Comparison of ENCODE assay signal across 8 mouse cellular contexts in genomic region chr12:111713004-111713651, GRCm38 (mm10). TPM values are rescaled to one million over a fixed set of nuclear protein-coding genes. Genes with fewer than 3 reads are reported as not detected.
DNase-seq lines count a peak whose midpoint lies in the region; ATAC-seq lines count a peak whose summit lies in the region.

TSS of gene Bag5 (minus strand) at chr12:111713257.
TSS of gene Apopt1 (plus strand) at chr12:111713261.

- WGBS in hindbrain, embryonic 14.5 days = under 1% methylated on average over 80 of the region's 86 CpGs

- H3K4me3 ChIP-seq in hindbrain, embryonic 14.5 days (replicated peaks; ENCODE audit: low read length) = peak within 1 kb of the TSS; percentile 96

- H3K9me3 ChIP-seq in hindbrain, embryonic 14.5 days (ENCODE audit: control insufficient read depth, low read length) = no peaks in the 10 kb centered on the region

- peaks cover 15% of the 10 kb centered on the region for H3K4me1 ChIP-seq in hindbrain, embryonic 14.5 days (replicated peaks; ENCODE audit: control insufficient read depth, insufficient read depth, low read length)

- peak within 1 kb of the TSS; percentile 84 for H3K4me2 ChIP-seq in hindbrain, embryonic 14.5 days (replicated peaks)

- peak within 1 kb of the TSS; percentile 89 for H3K27ac ChIP-seq in hindbrain, embryonic 14.5 days

- peak; percentile 96 for DNase-seq in ZHBTc4 (ENCODE audit: low read depth, low spot score)
- DNase-seq in cerebellum, postnatal 36 days = peak; percentile 94 to 95
- peak; percentile 90 to 93 for DNase-seq in frontal cortex, postnatal 36 days (ENCODE audit: low spot score in 2 of 2)
- DNase-seq in hindbrain, embryonic 14.5 days (ENCODE audit: low spot score) = peak; percentile 93
- peak; percentile 83 for DNase-seq in left cerebral cortex, adult 11 months (ENCODE audit: low spot score)
- DNase-seq in lung, postnatal 4 days = peak; percentile 94 to 96
- peak; percentile 97 for DNase-seq in retina, postnatal 1 day
- peak; percentile 94 for DNase-seq in thymus, postnatal 4 days

- peak within 1 kb of the TSS; percentile 96 for H3K9ac ChIP-seq in hindbrain, embryonic 14.5 days

- no peaks in the 10 kb centered on the region for H3K27me3 ChIP-seq in hindbrain, embryonic 14.5 days (ENCODE audit: control insufficient read depth, insufficient read depth, low read length)

- ATAC-seq in hindbrain, embryonic 14.5 days (ENCODE audit: low FRiP score) = peak; percentile 94

- peaks cover 36% of the 10 kb centered on the region for H3K36me3 ChIP-seq in hindbrain, embryonic 14.5 days (replicated peaks; ENCODE audit: control insufficient read depth, insufficient read depth)

RNA-seq across cellular contexts. Expression of gene Bag5, which starts in this region (rescaled TPM):
- 65.5 and 71.6 TPM in 2 replicates for polyA plus RNA-seq in hindbrain, embryonic 14.5 days (2014; fragmentation: Nextera tagmentation; extraction: Ambion mirVana)

RNA-seq across cellular contexts. Expression of gene Apopt1, which starts in this region (rescaled TPM):
- polyA plus RNA-seq in hindbrain, embryonic 14.5 days (2014; fragmentation: Nextera tagmentation; extraction: Ambion mirVana) = 48.2 and 61.4 TPM in 2 replicates

Comparison
In these comparisons a context has a peak if more than half of its experiments do, and no peak if none do; other contexts are left out.
1. Peak in every context shown above with its lines: DNase-seq, ATAC-seq, H3K4me3 ChIP-seq and H3K27ac ChIP-seq.